Mouse (Mus musculus): Measurements from ENCODE around the gene Glg1. TPM values are rescaled to one million over a fixed set of nuclear protein-coding genes. Genes with fewer than 3 reads are reported as not detected.

The Glg1 gene
- polyA plus RNA-seq, 1 experiment from 2014 or later, result 85.1 TPM

DNA sequence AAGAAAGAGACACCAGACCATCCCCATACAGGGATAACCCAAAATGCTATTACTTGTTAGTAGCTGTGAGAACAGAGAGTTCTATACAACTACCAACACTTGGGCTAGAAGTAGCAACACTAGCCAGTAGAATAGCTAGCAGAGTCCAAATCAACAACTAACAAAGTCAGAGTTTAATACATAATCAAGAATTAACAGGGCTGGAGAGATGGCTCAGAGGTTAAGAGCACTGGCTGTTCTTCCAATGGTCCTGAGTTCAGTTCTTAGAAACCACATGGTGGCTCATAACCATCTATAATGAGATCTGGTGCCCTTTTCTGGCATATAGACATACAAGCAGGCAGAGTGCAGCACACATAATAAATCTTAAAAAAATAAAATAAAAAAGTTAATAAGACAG is 116.5 kb downstream of the Glg1 start:
- no peak overlapping the region for H3K9ac ChIP-seq (ENCODE audit: low read length)
- no peaks in the 10 kb centered on the region for H3K9me3 ChIP-seq (ENCODE audit: control insufficient read depth, low read length)
- H3K4me3 ChIP-seq (ENCODE audit: control insufficient read depth in 1 of 2, insufficient read depth in 1 of 2, low read depth in 1 of 2, low read length in 2 of 2), result no peak overlapping the region
- no peaks in the 10 kb centered on the region for H3K27me3 ChIP-seq (ENCODE audit: control insufficient read depth, insufficient read depth, low read length)
- peaks cover 14% of the 10 kb centered on the region for H3K36me3 ChIP-seq (ENCODE audit: control insufficient read depth, insufficient read depth, low read length)
- H3K27ac ChIP-seq (replicated peaks in 1 of 2; ENCODE audit: control insufficient read depth in 1 of 2, insufficient read depth in 1 of 2, low read depth in 2 of 2, low read length in 2 of 2), result no peak overlapping the region
- H3K4me1 ChIP-seq (ENCODE audit: control insufficient read depth in 2 of 2, insufficient read depth in 2 of 2, low read length in 2 of 2), result peaks cover 0 to 7% of the 10 kb centered on the region in 2 experiments; a peak in 1 of 4 replicates
- no peak for ATAC-seq (ENCODE audit: insufficient number of reproducible peaks, insufficient read depth, low FRiP score, low read depth)
- no peak overlapping the region for H3K4me2 ChIP-seq (ENCODE audit: low read length)

DNA sequence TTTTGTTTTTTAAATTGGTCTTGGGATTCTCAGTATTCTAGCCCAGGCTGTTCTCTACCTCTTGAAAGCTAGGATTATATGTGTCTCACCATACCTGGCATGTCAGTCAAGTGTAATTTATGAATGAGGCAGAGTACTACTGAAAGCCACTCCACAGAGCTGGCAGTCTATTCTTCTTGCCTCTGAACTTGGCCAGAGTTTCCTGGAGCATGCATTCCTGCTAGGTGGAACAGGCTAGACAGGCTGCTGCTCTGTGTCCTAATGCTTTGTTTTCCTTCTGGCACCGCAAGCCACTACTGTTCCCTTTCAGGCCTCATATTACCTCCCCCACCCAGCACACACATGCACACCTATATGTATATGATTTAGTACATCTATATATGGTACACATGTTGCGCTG is 128.3 kb downstream of the Glg1 start:
- H3K27me3 ChIP-seq (ENCODE audit: control insufficient read depth, insufficient read depth, low read length), result no peaks in the 10 kb centered on the region
- no peak for ATAC-seq (ENCODE audit: insufficient number of reproducible peaks, insufficient read depth, low FRiP score, low read depth)
- no peak overlapping the region for H3K4me3 ChIP-seq (ENCODE audit: control insufficient read depth in 1 of 2, insufficient read depth in 1 of 2, low read depth in 1 of 2, low read length in 2 of 2)
- peaks cover 96% of the 10 kb centered on the region for H3K36me3 ChIP-seq (ENCODE audit: control insufficient read depth, insufficient read depth, low read length)
- H3K9ac ChIP-seq (ENCODE audit: low read length), result no peak overlapping the region
- H3K9me3 ChIP-seq (ENCODE audit: control insufficient read depth, low read length), result no peaks in the 10 kb centered on the region
- WGBS, result 80% methylated on average over 2 of the region's 2 CpGs
- H3K4me2 ChIP-seq (ENCODE audit: low read length), result no peak overlapping the region
- no peak overlapping the region for H3K27ac ChIP-seq (replicated peaks in 1 of 2; ENCODE audit: control insufficient read depth in 1 of 2, insufficient read depth in 1 of 2, low read depth in 2 of 2, low read length in 2 of 2)
- no peaks in the 10 kb centered on the region for H3K4me1 ChIP-seq (ENCODE audit: control insufficient read depth in 2 of 2, insufficient read depth in 2 of 2, low read length in 2 of 2)

DNA sequence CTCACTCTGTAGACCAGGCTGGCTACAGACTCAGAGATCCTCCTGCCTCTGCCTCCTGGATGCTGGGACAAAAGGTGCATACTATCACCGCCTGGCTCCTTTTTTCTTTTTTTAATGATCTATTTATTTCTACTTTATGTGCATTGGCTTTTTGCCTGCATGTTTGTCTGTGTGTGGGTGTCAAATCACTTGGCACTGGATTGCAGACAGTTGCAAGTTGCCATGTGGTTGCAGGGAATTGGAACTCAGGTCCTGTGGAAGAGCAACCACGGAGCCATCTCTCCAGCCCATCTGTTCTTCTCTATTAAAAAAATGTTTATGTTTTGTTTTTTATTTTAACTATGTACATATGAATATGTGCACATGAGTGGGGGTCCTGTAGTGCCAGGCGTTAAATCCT is 139.5 kb downstream of the Glg1 start:
- H3K9ac ChIP-seq (ENCODE audit: low read length), result no peak overlapping the region
- H3K4me1 ChIP-seq (ENCODE audit: control insufficient read depth in 2 of 2, insufficient read depth in 2 of 2, low read length in 2 of 2), result no peaks in the 10 kb centered on the region
- 95% methylated on average over 3 of the region's 3 CpGs for WGBS
- ATAC-seq (ENCODE audit: insufficient number of reproducible peaks, insufficient read depth, low FRiP score, low read depth), result no peak
- no peak overlapping the region for H3K27ac ChIP-seq (replicated peaks in 1 of 2; ENCODE audit: control insufficient read depth in 1 of 2, insufficient read depth in 1 of 2, low read depth in 2 of 2, low read length in 2 of 2)
- H3K9me3 ChIP-seq (ENCODE audit: control insufficient read depth, low read length), result no peaks in the 10 kb centered on the region
- H3K27me3 ChIP-seq (ENCODE audit: control insufficient read depth, insufficient read depth, low read length), result no peaks in the 10 kb centered on the region
- no peak overlapping the region for H3K4me3 ChIP-seq (ENCODE audit: control insufficient read depth in 1 of 2, insufficient read depth in 1 of 2, low read depth in 1 of 2, low read length in 2 of 2)
- H3K4me2 ChIP-seq (ENCODE audit: low read length), result no peak overlapping the region
- H3K36me3 ChIP-seq (ENCODE audit: control insufficient read depth, insufficient read depth, low read length), result peaks cover 97% of the 10 kb centered on the region

DNA sequence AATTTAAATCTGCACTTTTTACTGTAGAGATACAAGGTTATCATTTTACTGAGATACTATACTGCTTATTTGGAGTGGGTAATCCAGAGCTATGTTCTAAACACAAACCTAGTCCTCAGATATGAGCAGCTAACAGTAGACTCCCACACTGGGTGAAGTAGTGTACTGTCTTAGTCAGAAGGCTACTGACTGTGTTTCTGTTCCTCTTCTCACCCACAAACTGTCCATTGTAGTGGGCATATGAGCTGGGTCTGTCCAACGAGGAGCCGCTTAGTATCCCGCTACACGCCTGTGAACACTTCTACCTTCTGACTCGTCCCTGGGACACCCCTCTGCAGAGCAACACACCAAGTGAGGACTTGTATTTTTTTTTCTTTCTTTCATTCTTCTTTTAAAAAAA is 144.1 kb downstream of the Glg1 start:
- ATAC-seq (ENCODE audit: insufficient number of reproducible peaks, insufficient read depth, low FRiP score, low read depth), result no peak
- no peaks in the 10 kb centered on the region for H3K9me3 ChIP-seq (ENCODE audit: control insufficient read depth, low read length)
- H3K4me3 ChIP-seq (ENCODE audit: control insufficient read depth in 1 of 2, insufficient read depth in 1 of 2, low read depth in 1 of 2, low read length in 2 of 2), result no peak overlapping the region
- H3K27ac ChIP-seq (replicated peaks in 1 of 2; ENCODE audit: control insufficient read depth in 1 of 2, insufficient read depth in 1 of 2, low read depth in 2 of 2, low read length in 2 of 2), result no peak overlapping the region
- H3K4me2 ChIP-seq (ENCODE audit: low read length), result no peak overlapping the region
- no peak overlapping the region for H3K9ac ChIP-seq (ENCODE audit: low read length)
- peaks cover 82% of the 10 kb centered on the region for H3K36me3 ChIP-seq (ENCODE audit: control insufficient read depth, insufficient read depth, low read length)
- no peaks in the 10 kb centered on the region for H3K27me3 ChIP-seq (ENCODE audit: control insufficient read depth, insufficient read depth, low read length)
- 93% methylated on average over 5 of the region's 5 CpGs for WGBS
- H3K4me1 ChIP-seq (ENCODE audit: control insufficient read depth in 2 of 2, insufficient read depth in 2 of 2, low read length in 2 of 2), result no peaks in the 10 kb centered on the region

Small RNA genes within 50 kb of the gene (microRNA-seq; reads per million reads assigned to microRNA genes)
- not detected for gene Gm23193

Other genes starting within 250 kb of the Glg1 start
- gene Ddx19b, start 227.5 kb downstream of the Glg1 start, polyA plus RNA-seq (2014; fragmentation: Nextera tagmentation; extraction: Ambion mirVana), result 3.6 and 4.1 TPM in 2 replicates
- 31.7 and 35.4 TPM in 2 replicates for gene Aars, start 226.1 kb downstream of the Glg1 start, polyA plus RNA-seq (2014; fragmentation: Nextera tagmentation; extraction: Ambion mirVana)
- 10.7 and 14.5 TPM in 2 replicates for gene Exosc6, start 202.9 kb downstream of the Glg1 start, polyA plus RNA-seq (2014; fragmentation: Nextera tagmentation; extraction: Ambion mirVana)
- not detected in 2 replicates for gene Clec18a, start 166.8 kb downstream of the Glg1 start, polyA plus RNA-seq (2014; fragmentation: Nextera tagmentation; extraction: Ambion mirVana)
- gene Pdpr, start 164.6 kb downstream of the Glg1 start, polyA plus RNA-seq (2014; fragmentation: Nextera tagmentation; extraction: Ambion mirVana), result 9.3 and 9.8 TPM in 2 replicates
- gene Rfwd3, start 41.0 kb upstream of the Glg1 start, polyA plus RNA-seq (2014; fragmentation: Nextera tagmentation; extraction: Ambion mirVana), result 34.5 and 36.6 TPM in 2 replicates
- 2.5 and 2.9 TPM in 2 replicates for gene Mlkl, start 79.0 kb upstream of the Glg1 start, polyA plus RNA-seq (2014; fragmentation: Nextera tagmentation; extraction: Ambion mirVana)
- gene Fa2h, start 134.6 kb upstream of the Glg1 start, polyA plus RNA-seq (2014; fragmentation: Nextera tagmentation; extraction: Ambion mirVana), result not detected in 2 replicates